Mouse (Mus musculus) neural tube, embryonic 12.5 days (tissue): ENCODE results near the gene Pygo2. TPM values are rescaled to one million over a fixed set of nuclear protein-coding genes. Genes with fewer than 3 reads are reported as not detected.
A peak's percentile ranks its signal among the peaks of the same experiment; 100 is the strongest.

ENCODE experiments used
- ATAC-seq: fragments of 200-750 bp; cut with Nextera tagmentation; 2 replicates; pipeline ENCODE4 v1.8.0; 2017; ENCODE audit warnings: low read depth, mild to moderate bottlenecking, moderate TSS enrichment, moderate library complexity; ENCODE audit not compliant: low FRiP score
- H3K27ac ChIP-seq: fragments of 300-500 bp; sonication (generic); 2 replicates; pipeline ENCODE4 v1.5.1; 2016
- H3K27me3 ChIP-seq: fragments of 300-500 bp; sonication (generic); replicated peaks from 2 replicates; pipeline ENCODE4 v1.6.1; 2016; ENCODE audit warnings: mild to moderate bottlenecking
- H3K36me3 ChIP-seq: fragments of 300-500 bp; sonication (generic); 2 replicates; pipeline ENCODE4 v1.6.1; 2016; ENCODE audit warnings: mild to moderate bottlenecking
- H3K4me1 ChIP-seq: fragments of 300-500 bp; sonication (generic); 2 replicates; pipeline ENCODE4 v1.6.1; 2016
- H3K4me2 ChIP-seq: fragments of 300-500 bp; sonication (generic); replicated peaks from 2 replicates; pipeline ENCODE4 v1.6.1; 2016; ENCODE audit warnings: mild to moderate bottlenecking
- H3K4me3 ChIP-seq: fragments of 300-500 bp; sonication (generic); 2 replicates; pipeline ENCODE4 v1.5.1; 2016
- H3K9ac ChIP-seq: fragments of 300-500 bp; sonication (generic); 2 replicates; pipeline ENCODE4 v1.6.1; 2016; ENCODE audit warnings: mild to moderate bottlenecking
- H3K9me3 ChIP-seq: fragments of 300-500 bp; sonication (generic); 2 replicates; pipeline ENCODE4 v1.6.1; 2016; ENCODE audit warnings: mild to moderate bottlenecking
- WGBS: fragments of 180-500 bp; shearing (Covaris S2); methylation state at CpG from one replicate; pipeline ENCODE4 v1.1.7; 2016; 5-methylcytosine and 5-hydroxymethylcytosine counted together
- polyA plus RNA-seq: library from polyadenylated mRNA; unstranded; fragments of >200 nt; fragmentation: Nextera tagmentation; extraction: Ambion mirVana; gene quantifications from 2 replicates; pipeline ENCODE4 v1.2.1, GENCODE M21; 2016

The Pygo2 gene
- polyA plus RNA-seq, 1 experiment from 2014 or later, result 55.9 TPM

DNA sequence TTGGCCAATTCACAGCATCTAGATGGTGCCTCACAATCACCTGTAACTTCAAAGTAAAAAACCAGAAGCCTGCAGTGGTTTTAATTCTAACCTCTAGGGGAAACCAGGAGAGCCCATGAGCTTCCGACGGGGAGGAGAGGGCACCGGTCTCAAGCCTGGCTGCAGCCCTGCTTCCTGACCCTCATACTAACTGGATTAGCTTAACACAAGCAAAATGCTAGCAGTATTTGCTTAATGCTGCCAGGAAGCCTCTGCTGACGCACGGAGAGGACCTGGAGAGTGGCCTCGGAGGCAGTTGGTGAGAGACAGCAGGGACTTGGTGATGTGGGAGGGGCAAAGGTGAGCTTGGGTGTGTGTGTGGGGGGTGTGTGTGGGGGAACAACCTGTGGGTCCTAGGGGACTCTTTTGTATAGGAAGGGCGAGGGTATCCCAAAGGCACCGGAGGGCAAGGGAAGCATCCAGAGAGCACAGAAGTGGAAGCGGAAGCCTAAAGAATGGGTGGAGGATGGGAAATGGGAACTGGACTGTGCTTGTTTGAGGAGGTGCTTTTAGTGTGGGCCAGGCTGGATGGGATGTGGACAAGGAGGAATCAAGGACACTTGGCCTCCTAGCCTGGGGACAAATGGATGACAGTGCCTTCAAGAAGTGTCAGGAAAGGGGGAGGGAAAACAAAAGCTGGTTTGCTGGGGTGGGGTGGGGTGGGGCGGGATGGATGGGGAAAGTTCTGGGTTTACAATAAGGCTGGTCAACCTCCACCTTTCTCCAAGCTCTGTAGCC, 24.6 kb downstream of the Pygo2 start, which contains the start of gene Pmvk:
Gene Pmvk (plus strand): TSS at position 141 of the 777 bp plus-strand sequence.
- H3K27me3 ChIP-seq, result no peaks in the 10 kb centered on the region
- no peaks in the 10 kb centered on the region for H3K36me3 ChIP-seq
- H3K9ac ChIP-seq, result no peak within 1 kb of the TSS
- WGBS, result 73% methylated on average over 10 of the region's 10 CpGs
- no peak for ATAC-seq
- H3K4me1 ChIP-seq, result peaks cover 5% of the 10 kb centered on the region
- H3K4me3 ChIP-seq, result no peak within 1 kb of the TSS
- H3K9me3 ChIP-seq, result no peaks in the 10 kb centered on the region
- H3K4me2 ChIP-seq, result no peak within 1 kb of the TSS
- H3K27ac ChIP-seq, result no peak within 1 kb of the TSS

GRCm38 (mm10) chr3:89455786-89456285, 25.8 kb downstream of the Pygo2 start:
- WGBS, result 75% methylated on average over 1 of the region's 1 CpGs
- Histone ChIP-seq H3K4me2 (no peak overlapping the region), H3K36me3 (no peaks in the 10 kb centered on the region), H3K27me3 (no peaks in the 10 kb centered on the region), H3K9me3 (no peaks in the 10 kb centered on the region), H3K4me1 (peaks cover 17% of the 10 kb centered on the region), H3K27ac (no peak overlapping the region), H3K4me3 (no peak overlapping the region), H3K9ac (no peak overlapping the region)
- ATAC-seq, result no peak

DNA sequence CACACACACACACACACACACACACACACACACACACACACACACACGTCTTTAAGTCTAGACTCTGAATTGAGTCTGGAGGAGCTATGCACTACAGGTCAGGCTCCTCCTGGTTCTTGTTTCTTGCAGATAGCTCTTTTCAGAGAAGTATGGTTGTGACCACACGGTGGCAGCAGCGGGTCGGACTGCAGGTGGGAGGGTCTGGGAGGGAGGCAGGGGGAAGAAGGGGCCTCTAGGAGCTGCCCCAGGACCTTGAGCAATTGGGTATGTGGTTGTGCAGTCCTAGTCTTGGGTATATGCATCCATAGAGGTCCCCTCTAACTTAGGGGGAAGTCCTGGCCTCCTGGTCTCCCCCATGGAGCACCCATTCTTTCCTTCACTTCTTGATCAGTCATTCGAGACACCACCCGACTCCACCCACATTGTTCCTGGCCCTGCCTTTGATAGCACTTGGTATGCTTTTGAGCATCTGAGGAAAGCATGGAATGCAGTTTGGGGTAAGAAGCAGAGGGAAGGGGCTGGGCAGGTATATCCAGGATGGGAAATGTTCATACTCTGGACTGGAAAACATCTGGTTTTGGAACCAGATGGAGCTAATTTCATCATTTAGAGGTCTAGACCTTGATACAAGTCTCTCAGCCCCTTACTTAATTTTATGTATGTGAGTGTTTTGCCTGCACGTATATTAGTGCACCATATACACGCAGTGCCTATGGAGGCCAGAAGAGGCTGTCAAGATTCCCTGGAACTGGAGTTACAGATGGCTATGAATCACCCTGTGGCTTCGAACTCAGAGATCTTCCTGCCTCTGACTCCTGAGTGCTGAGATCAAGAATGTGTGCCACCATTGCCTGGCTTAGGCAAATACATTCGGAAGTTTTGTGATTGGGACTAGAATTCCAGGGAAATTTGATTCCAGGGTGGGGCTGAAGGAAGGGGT, 27.0 kb downstream of the Pygo2 start:
- no peak overlapping the region for H3K9ac ChIP-seq
- H3K4me1 ChIP-seq, result peaks cover 17% of the 10 kb centered on the region
- no peaks in the 10 kb centered on the region for H3K9me3 ChIP-seq
- no peak overlapping the region for H3K4me2 ChIP-seq
- peaks cover 4% of the 10 kb centered on the region; the same call in 1 of the 2 replicates for H3K36me3 ChIP-seq
- 35% methylated on average over 10 of the region's 10 CpGs for WGBS
- no peak overlapping the region for H3K4me3 ChIP-seq
- H3K27ac ChIP-seq, result no peak overlapping the region
- H3K27me3 ChIP-seq, result no peaks in the 10 kb centered on the region
- no peak for ATAC-seq

DNA sequence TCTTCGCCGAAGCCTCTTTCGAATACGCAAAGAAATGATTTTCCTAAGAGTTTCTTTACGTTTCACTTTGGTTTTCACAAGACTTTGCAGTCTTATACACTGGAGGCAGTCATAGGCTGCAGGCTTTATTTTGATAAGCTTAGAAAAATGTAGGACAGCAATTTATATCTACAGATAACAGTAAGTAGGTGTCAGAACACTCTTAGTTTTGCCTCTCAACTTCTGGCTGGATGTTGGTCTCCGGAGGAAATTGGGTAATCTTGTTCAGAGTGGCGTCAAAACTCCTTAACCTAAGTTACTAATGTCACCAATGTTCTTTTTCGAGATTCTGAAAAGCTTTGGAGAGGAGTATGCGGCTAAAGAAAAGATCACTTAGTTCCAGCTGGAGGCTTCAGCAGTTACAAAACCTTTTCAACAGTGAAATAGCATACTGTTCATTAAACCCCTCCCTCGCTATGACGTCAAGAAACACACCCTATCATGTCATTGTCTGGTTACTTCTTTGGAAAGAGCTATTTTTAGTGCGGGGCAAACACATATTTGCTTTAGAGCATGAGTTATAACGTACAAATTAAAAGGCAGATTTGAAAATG, 28.5 kb downstream of the Pygo2 start:
- Histone ChIP-seq H3K27ac (no peak overlapping the region), H3K36me3 (peaks cover 5% of the 10 kb centered on the region; the same call in 1 of the 2 replicates), H3K9me3 (no peaks in the 10 kb centered on the region), H3K4me3 (peak overlapping the region; percentile 58), H3K4me2 (peak overlapping the region; percentile 79), H3K27me3 (no peaks in the 10 kb centered on the region), H3K9ac (no peak overlapping the region), H3K4me1 (peaks cover 17% of the 10 kb centered on the region)
- 54% methylated on average over 13 of the region's 13 CpGs for WGBS
- ATAC-seq, result peak; percentile 25; the same call in 1 of the 2 replicates

- Histone ChIP-seq H3K4me2 (peak overlapping the region; percentile 79), H3K36me3 (peaks cover 7% of the 10 kb centered on the region; the same call in 1 of the 2 replicates), H3K9ac (peak overlapping the region; percentile 68), H3K4me1 (peaks cover 17% of the 10 kb centered on the region), H3K9me3 (no peaks in the 10 kb centered on the region), H3K4me3 (peak overlapping the region; percentile 58), H3K27me3 (no peaks in the 10 kb centered on the region), H3K27ac (peak overlapping the region; percentile 48; the same call in 1 of the 2 replicates)
- ATAC-seq, result peak; percentile 81
- 1% methylated on average over 36 of the region's 36 CpGs for WGBS
Observed at GRCm38 (mm10) chr3:89458965-89459807, 29.2 kb downstream of the Pygo2 start.

- ATAC-seq, result no peak
- Histone ChIP-seq H3K4me1 (no peaks in the 10 kb centered on the region), H3K27ac (no peak overlapping the region), H3K4me2 (no peak overlapping the region), H3K9me3 (no peaks in the 10 kb centered on the region), H3K27me3 (no peaks in the 10 kb centered on the region), H3K36me3 (peaks cover 30% of the 10 kb centered on the region), H3K9ac (no peak overlapping the region), H3K4me3 (no peak overlapping the region)
- 59% methylated on average over 4 of the region's 4 CpGs for WGBS
Observed at GRCm38 (mm10) chr3:89468268-89468667, 38.3 kb downstream of the Pygo2 start.

DNA sequence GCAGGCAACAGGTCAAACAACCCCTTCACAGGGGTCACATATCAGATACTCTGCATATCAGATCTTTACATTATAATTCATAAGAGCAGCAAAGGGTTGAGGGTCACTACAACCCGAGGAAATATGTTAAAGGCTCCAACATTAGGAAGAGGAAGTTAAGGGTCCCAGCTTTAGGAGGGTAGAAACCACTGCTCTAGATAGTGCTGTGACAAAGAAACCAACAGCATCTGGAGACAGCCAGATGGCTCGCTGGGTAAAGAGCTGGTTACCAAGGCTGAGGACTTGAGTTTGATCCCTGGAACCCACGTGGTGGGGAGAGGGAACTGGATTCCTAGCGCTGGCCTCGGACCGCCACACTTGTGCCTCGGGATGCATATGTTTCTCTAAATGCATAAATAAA, 42.3 kb downstream of the Pygo2 start:
- Histone ChIP-seq H3K4me1 (no peaks in the 10 kb centered on the region), H3K9ac (no peak overlapping the region), H3K27me3 (no peaks in the 10 kb centered on the region), H3K36me3 (peaks cover 24% of the 10 kb centered on the region), H3K27ac (no peak overlapping the region), H3K4me3 (no peak overlapping the region), H3K4me2 (no peak overlapping the region), H3K9me3 (no peaks in the 10 kb centered on the region)
- ATAC-seq, result no peak
- 83% methylated on average over 7 of the region's 7 CpGs for WGBS

DNA sequence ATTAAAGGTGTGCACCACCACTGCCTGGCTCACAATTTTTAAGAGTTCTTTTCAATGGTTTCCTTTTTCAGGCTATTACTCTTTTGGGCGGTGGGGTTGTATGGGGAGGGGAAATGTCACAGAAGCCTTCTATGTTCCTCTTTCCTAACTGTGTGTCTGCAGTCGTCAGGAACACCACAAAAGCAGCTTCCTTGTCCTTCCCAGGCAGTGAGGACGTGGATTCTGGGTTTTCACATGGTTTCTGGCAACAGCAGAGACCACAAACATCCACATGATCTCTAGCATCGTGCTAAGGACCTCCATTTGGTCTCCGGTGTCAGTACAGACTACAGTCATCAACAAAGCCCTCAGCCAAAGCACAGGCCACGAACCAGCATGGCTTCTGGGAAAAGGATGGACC, 43.8 kb downstream of the Pygo2 start:
- H3K4me2 ChIP-seq, result no peak overlapping the region
- WGBS, result 76% methylated on average over 6 of the region's 6 CpGs
- H3K9ac ChIP-seq, result no peak overlapping the region
- H3K4me3 ChIP-seq, result no peak overlapping the region
- H3K27me3 ChIP-seq, result no peaks in the 10 kb centered on the region
- H3K36me3 ChIP-seq, result peaks cover 9% of the 10 kb centered on the region
- ATAC-seq, result no peak
- H3K27ac ChIP-seq, result no peak overlapping the region
- H3K9me3 ChIP-seq, result no peaks in the 10 kb centered on the region
- no peaks in the 10 kb centered on the region for H3K4me1 ChIP-seq

GRCm38 (mm10) chr3:89479055-89479454, 49.0 kb downstream of the Pygo2 start:
- H3K9ac ChIP-seq, result no peak overlapping the region
- WGBS, result 73% methylated on average over 6 of the region's 6 CpGs
- H3K27me3 ChIP-seq, result no peaks in the 10 kb centered on the region
- H3K36me3 ChIP-seq, result no peaks in the 10 kb centered on the region
- no peak for ATAC-seq
- no peak overlapping the region for H3K4me3 ChIP-seq
- H3K9me3 ChIP-seq, result no peaks in the 10 kb centered on the region
- no peaks in the 10 kb centered on the region for H3K4me1 ChIP-seq
- H3K27ac ChIP-seq, result no peak overlapping the region
- H3K4me2 ChIP-seq, result no peak overlapping the region

GRCm38 (mm10) chr3:89481488-89481887, 51.5 kb downstream of the Pygo2 start:
- H3K27ac ChIP-seq, result no peak overlapping the region
- H3K9me3 ChIP-seq, result no peaks in the 10 kb centered on the region
- H3K27me3 ChIP-seq, result no peaks in the 10 kb centered on the region
- no peak overlapping the region for H3K9ac ChIP-seq
- no peaks in the 10 kb centered on the region for H3K4me1 ChIP-seq
- H3K36me3 ChIP-seq, result no peaks in the 10 kb centered on the region
- WGBS, result 46% methylated on average over 2 of the region's 2 CpGs
- no peak for ATAC-seq
- H3K4me2 ChIP-seq, result no peak overlapping the region
- H3K4me3 ChIP-seq, result no peak overlapping the region

GRCm38 (mm10) chr3:89482249-89482648, 52.2 kb downstream of the Pygo2 start:
- Histone ChIP-seq H3K4me2 (no peak overlapping the region), H3K27me3 (no peaks in the 10 kb centered on the region), H3K4me1 (no peaks in the 10 kb centered on the region), H3K9ac (no peak overlapping the region), H3K36me3 (no peaks in the 10 kb centered on the region), H3K9me3 (no peaks in the 10 kb centered on the region), H3K27ac (no peak overlapping the region), H3K4me3 (no peak overlapping the region)
- no peak for ATAC-seq
- WGBS, result 89% methylated on average over 5 of the region's 5 CpGs
